Mouse (Mus musculus): Measurements from ENCODE around the gene Itpripl2.

Gene Itpripl2

GRCm38 (mm10) chr7:118488060-118488664 lies 3.6 kb downstream of the Itpripl2 start:
- no peak for DNase-seq (ENCODE audit: low spot score in 2 of 2)

- DNase-seq (ENCODE audit: low spot score in 2 of 2), result no peak
Observed at GRCm38 (mm10) chr7:118486917-118487316, 4.9 kb downstream of the Itpripl2 start.

GRCm38 (mm10) chr7:118483996-118484395 lies 7.8 kb downstream of the Itpripl2 start:
- no peak for DNase-seq (ENCODE audit: low spot score in 2 of 2)

GRCm38 (mm10) chr7:118482001-118482400 lies 9.8 kb downstream of the Itpripl2 start:
- DNase-seq (ENCODE audit: low spot score in 2 of 2), result no peak

- DNase-seq (ENCODE audit: low spot score in 2 of 2), result no peak
Observed at GRCm38 (mm10) chr7:118481047-118481810, 10.5 kb downstream of the Itpripl2 start.

GRCm38 (mm10) chr7:118480160-118480709 lies 11.5 kb downstream of the Itpripl2 start:
- DNase-seq (ENCODE audit: low spot score in 2 of 2), result no peak

- peak in 1 of 2 experiments; percentile 47 for DNase-seq (ENCODE audit: low spot score in 2 of 2)
Observed at GRCm38 (mm10) chr7:118478835-118479312, 12.9 kb downstream of the Itpripl2 start.

- DNase-seq (ENCODE audit: low spot score in 2 of 2), result no peak
Observed at GRCm38 (mm10) chr7:118476428-118476827, 15.3 kb downstream of the Itpripl2 start.

GRCm38 (mm10) chr7:118475008-118475705 lies 16.6 kb downstream of the Itpripl2 start:
- DNase-seq (ENCODE audit: low spot score in 2 of 2), result no peak

- DNase-seq (ENCODE audit: low spot score in 2 of 2), result no peak
Observed at GRCm38 (mm10) chr7:118472886-118473285, 18.9 kb downstream of the Itpripl2 start.

GRCm38 (mm10) chr7:118468060-118468459 lies 23.7 kb downstream of the Itpripl2 start:
- no peak for DNase-seq (ENCODE audit: low spot score in 2 of 2)

- DNase-seq (ENCODE audit: low spot score in 2 of 2), result no peak
Observed at GRCm38 (mm10) chr7:118464432-118464831, 27.3 kb downstream of the Itpripl2 start.

- DNase-seq (ENCODE audit: low spot score in 2 of 2), result no peak
Observed at GRCm38 (mm10) chr7:118462818-118463762, 28.7 kb downstream of the Itpripl2 start.

GRCm38 (mm10) chr7:118461400-118462136 lies 30.2 kb downstream of the Itpripl2 start:
- no peak for DNase-seq (ENCODE audit: low spot score in 2 of 2)

- no peak for DNase-seq (ENCODE audit: low spot score in 2 of 2)
Observed at GRCm38 (mm10) chr7:118453722-118454121, 38.1 kb downstream of the Itpripl2 start.

- no peak for DNase-seq (ENCODE audit: low spot score in 2 of 2)
Observed at GRCm38 (mm10) chr7:118452940-118453339, 38.8 kb downstream of the Itpripl2 start.

GRCm38 (mm10) chr7:118448134-118448967 lies 43.4 kb downstream of the Itpripl2 start, which contains the start of gene Syt17:
Gene Syt17, minus strand, starts transcription at chr7:118448222.
- peak in 1 of 2 experiments; percentile 66 for DNase-seq (ENCODE audit: low spot score in 2 of 2)

- DNase-seq (ENCODE audit: low spot score in 2 of 2), result peak in 1 of 2 experiments; percentile 34
Observed at GRCm38 (mm10) chr7:118447291-118448133, 44.3 kb downstream of the Itpripl2 start.
